Comparison of ENCODE assay signal across 8 mouse cellular contexts in the genomic region with DNA sequence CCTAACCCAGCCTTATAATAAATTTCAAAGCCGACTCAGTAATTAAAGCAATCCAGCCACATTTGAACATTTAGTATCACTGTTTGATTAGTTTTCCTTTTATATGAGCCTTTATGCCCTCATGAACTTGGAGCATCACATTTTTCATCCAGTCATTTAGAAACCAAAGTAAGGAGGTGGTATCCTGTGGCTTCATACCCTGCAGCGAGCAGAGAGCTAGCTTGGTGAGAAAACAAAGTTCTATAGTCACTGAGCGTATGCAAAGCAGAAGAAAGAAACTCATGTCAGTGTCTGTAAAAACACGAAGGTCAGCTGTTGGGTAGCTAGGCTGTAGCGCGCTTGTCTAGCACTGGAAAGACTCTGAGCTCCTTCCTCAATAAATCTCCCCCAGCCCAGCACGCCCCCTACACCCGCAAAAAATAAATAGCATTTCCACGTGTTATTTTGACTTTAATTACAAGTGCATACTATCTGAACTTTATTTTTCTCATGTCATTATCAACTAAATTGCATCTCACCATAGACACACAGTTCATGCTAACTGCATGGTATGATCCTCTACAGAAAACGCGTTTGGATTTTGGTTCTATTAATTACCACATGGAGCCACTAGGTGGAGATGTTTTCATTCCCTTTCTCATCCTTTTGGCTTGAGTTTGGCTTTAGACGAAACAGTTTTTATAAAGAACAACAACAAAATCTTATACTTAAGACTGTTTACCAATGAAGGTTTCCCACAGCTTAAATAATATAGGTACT. TPM values are rescaled to one million over a fixed set of nuclear protein-coding genes. Genes with fewer than 3 reads are reported as not detected.
DNase-seq lines count a peak whose midpoint lies in the region; ATAC-seq and TF ChIP-seq lines count a peak whose summit lies in the region.

No protein-coding gene starts in this region.

- no peak for DNase-seq in frontal cortex, postnatal 25 days (ENCODE audit: low spot score in 2 of 2)
- DNase-seq in lung, embryonic 14.5 days, result peak; percentile 91
- no peak for DNase-seq in lung, postnatal 4 days
- DNase-seq in embryo, embryonic 11.5 days (ENCODE audit: low read depth, low spot score), result peak; percentile 39
- DNase-seq in mesoderm, embryonic 11.5 days (ENCODE audit: low read depth, low spot score), result peak; percentile 53
- DNase-seq in spleen, adult 18-20 months, result no peak

- no peak overlapping the region for H3K9ac ChIP-seq in lung, embryonic 14.5 days

- peaks cover 10% of the 10 kb centered on the region for H3K4me1 ChIP-seq in lung, embryonic 14.5 days (ENCODE audit: insufficient read depth)

- peak; percentile 86 for TF ChIP-seq CTCF in lung, embryonic 14.5 days (IDR thresholded peaks at IDR 0.05; ENCODE audit: low read depth)

- H3K9me3 ChIP-seq in lung, embryonic 14.5 days (ENCODE audit: low read depth, low read length), result no peaks in the 10 kb centered on the region

- H3K4me3 ChIP-seq in lung, embryonic 14.5 days (ENCODE audit: low read depth, low read length), result no peak overlapping the region

- no peaks in the 10 kb centered on the region for H3K36me3 ChIP-seq in lung, embryonic 14.5 days (ENCODE audit: insufficient read depth)

- H3K4me2 ChIP-seq in lung, embryonic 14.5 days, result no peak overlapping the region

- H3K27me3 ChIP-seq in lung, embryonic 14.5 days (ENCODE audit: insufficient read depth, low read length), result no peaks in the 10 kb centered on the region

- no peak overlapping the region for H3K27ac ChIP-seq in lung, embryonic 14.5 days (ENCODE audit: low read depth)

- 41% methylated on average over 12 of the region's 12 CpGs for WGBS in lung, embryonic 14.5 days

- ATAC-seq in frontal cortex, adult (ENCODE audit: low TSS enrichment), result peak; percentile 72
- 0 out of 2 replicates have a peak, but pooled peaks have one; percentile 19 for ATAC-seq in lung, embryonic 14.5 days (ENCODE audit: insufficient read depth)
- no peak for ATAC-seq in cerebellum, adult (ENCODE audit: insufficient number of reproducible peaks, low FRiP score, low TSS enrichment)

RNA-seq across cellular contexts. Expression of a gene that starts 13.2 kb away (rescaled TPM):
- polyA plus RNA-seq in lung, embryonic 14.5 days (2014; fragmentation: Nextera tagmentation; extraction: Ambion mirVana), result 92.2 and 94.0 TPM in 2 replicates

RNA-seq across cellular contexts. Expression of a gene that starts 46.8 kb away (rescaled TPM):
- 650 and 710 TPM in 2 replicates for polyA plus RNA-seq in lung, embryonic 14.5 days (2014; fragmentation: Nextera tagmentation; extraction: Ambion mirVana)

Comparison
In these comparisons a context has a peak if more than half of its experiments do, and no peak if none do; other contexts are left out.
1. DNase-seq: peak in lung, embryonic 14.5 days (single experiment), embryo, embryonic 11.5 days (single experiment) and mesoderm, embryonic 11.5 days (single experiment); none in frontal cortex, postnatal 25 days (0 of 2), lung, postnatal 4 days (0 of 2) and spleen, adult 18-20 months (0 of 2).